Comparison of ENCODE assay signal across 8 mouse cellular contexts in the genomic region with DNA sequence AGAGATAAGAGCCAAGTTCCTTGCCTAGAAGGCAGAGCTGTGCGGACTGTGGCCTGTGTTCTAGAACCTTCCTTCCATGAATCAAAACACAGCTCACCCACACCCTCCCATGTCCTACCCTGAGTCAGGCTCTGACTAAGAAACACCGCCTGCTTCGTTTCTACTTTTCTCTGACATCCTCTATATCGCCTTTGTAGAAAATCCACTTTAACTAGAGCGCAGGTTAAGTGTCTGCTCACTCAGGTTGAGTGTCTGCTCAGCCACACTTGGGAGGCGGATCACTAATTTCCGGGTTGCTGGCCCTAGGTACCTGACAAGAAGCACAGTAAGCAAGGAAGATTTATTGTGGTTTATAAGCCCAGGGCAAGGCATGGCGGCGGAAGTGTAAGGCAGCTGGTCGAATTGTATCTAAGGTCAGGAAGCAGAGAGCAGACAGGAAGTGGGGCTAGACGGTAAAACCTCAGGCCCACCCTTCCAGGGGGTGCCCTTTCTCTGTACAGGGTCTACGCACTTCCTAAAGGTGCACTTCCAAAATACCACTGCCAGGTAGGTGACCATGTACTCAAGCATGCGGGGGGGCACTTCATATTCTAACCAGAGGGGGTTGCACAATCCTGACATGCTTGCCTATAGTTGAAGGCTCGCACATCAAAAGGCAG.
DNase-seq lines count a peak whose midpoint lies in the region; ATAC-seq lines count a peak whose summit lies in the region.

No protein-coding gene starts in this region.

- H3K4me3 ChIP-seq in hindbrain, embryonic 15.5 days = no peak overlapping the region
- no peak overlapping the region for H3K4me3 ChIP-seq in hindbrain, embryonic 12.5 days
- H3K4me3 ChIP-seq in embryonic facial prominence, embryonic 12.5 days = no peak overlapping the region
- H3K4me3 ChIP-seq in limb, embryonic 12.5 days (replicated peaks) = no peak overlapping the region

- H3K27me3 ChIP-seq in hindbrain, embryonic 15.5 days = no peaks in the 10 kb centered on the region
- no peaks in the 10 kb centered on the region for H3K27me3 ChIP-seq in hindbrain, embryonic 12.5 days
- no peaks in the 10 kb centered on the region for H3K27me3 ChIP-seq in embryonic facial prominence, embryonic 12.5 days
- H3K27me3 ChIP-seq in limb, embryonic 12.5 days = no peaks in the 10 kb centered on the region
- no peaks in the 10 kb centered on the region for H3K27me3 ChIP-seq in splenic B cell, adult 2 months (ENCODE audit: control insufficient read depth, insufficient read depth, low read length, poor library complexity, severe bottlenecking)

- ATAC-seq in hindbrain, embryonic 15.5 days (ENCODE audit: low FRiP score, low read depth) = peak; percentile 16; the same call in 1 of the 2 replicates
- no peak for ATAC-seq in hindbrain, embryonic 12.5 days (ENCODE audit: low FRiP score)
- 0 out of 2 replicates have a peak, but pooled peaks have one; percentile 15 for ATAC-seq in embryonic facial prominence, embryonic 12.5 days (ENCODE audit: insufficient number of reproducible peaks, insufficient read depth, low FRiP score, low TSS enrichment)
- peak; percentile 69; the same call in 1 of the 2 replicates for ATAC-seq in limb, embryonic 12.5 days (ENCODE audit: insufficient number of reproducible peaks, insufficient read depth, low FRiP score, low TSS enrichment, low read depth)

- peak; percentile 52 for DNase-seq in splenic B cell, adult 2 months (ENCODE audit: low read depth, low spot score)
- no peak for DNase-seq in layer of hippocampus, adult 9-10 months (ENCODE audit: low spot score)
- no peak for DNase-seq in cerebellum, postnatal 14 days
- no peak for DNase-seq in left cerebral cortex, postnatal 10 days (ENCODE audit: extremely low spot score in 1 of 2, low spot score in 2 of 2)

- WGBS in hindbrain, embryonic 15.5 days = 80% methylated on average over 14 of the region's 14 CpGs
- WGBS in hindbrain, embryonic 12.5 days = 79% methylated on average over 14 of the region's 14 CpGs
- 74% methylated on average over 14 of the region's 14 CpGs for WGBS in embryonic facial prominence, embryonic 12.5 days
- WGBS in limb, embryonic 12.5 days = 47% methylated on average over 14 of the region's 14 CpGs

- H3K9me3 ChIP-seq in hindbrain, embryonic 15.5 days = no peaks in the 10 kb centered on the region
- H3K9me3 ChIP-seq in hindbrain, embryonic 12.5 days (replicated peaks) = no peaks in the 10 kb centered on the region
- H3K9me3 ChIP-seq in embryonic facial prominence, embryonic 12.5 days = no peaks in the 10 kb centered on the region
- no peaks in the 10 kb centered on the region for H3K9me3 ChIP-seq in limb, embryonic 12.5 days

- peak overlapping the region; percentile 42 for H3K27ac ChIP-seq in hindbrain, embryonic 15.5 days (replicated peaks)
- H3K27ac ChIP-seq in hindbrain, embryonic 12.5 days = no peak overlapping the region
- H3K27ac ChIP-seq in embryonic facial prominence, embryonic 12.5 days = no peak overlapping the region
- no peak overlapping the region for H3K27ac ChIP-seq in limb, embryonic 12.5 days

- no peak overlapping the region for H3K9ac ChIP-seq in hindbrain, embryonic 15.5 days
- no peak overlapping the region for H3K9ac ChIP-seq in hindbrain, embryonic 12.5 days
- H3K9ac ChIP-seq in embryonic facial prominence, embryonic 12.5 days = no peak overlapping the region
- no peak overlapping the region for H3K9ac ChIP-seq in limb, embryonic 12.5 days (replicated peaks)

- peaks cover 4% of the 10 kb centered on the region; the same call in 1 of the 2 replicates for H3K4me1 ChIP-seq in hindbrain, embryonic 15.5 days (replicated peaks)
- no peaks in the 10 kb centered on the region for H3K4me1 ChIP-seq in hindbrain, embryonic 12.5 days
- H3K4me1 ChIP-seq in embryonic facial prominence, embryonic 12.5 days = no peaks in the 10 kb centered on the region
- H3K4me1 ChIP-seq in limb, embryonic 12.5 days (replicated peaks) = peaks cover 9% of the 10 kb centered on the region; the same call in 1 of the 2 replicates

- H3K36me3 ChIP-seq in hindbrain, embryonic 15.5 days = no peaks in the 10 kb centered on the region
- no peaks in the 10 kb centered on the region for H3K36me3 ChIP-seq in hindbrain, embryonic 12.5 days
- H3K36me3 ChIP-seq in embryonic facial prominence, embryonic 12.5 days = no peaks in the 10 kb centered on the region
- H3K36me3 ChIP-seq in limb, embryonic 12.5 days = no peaks in the 10 kb centered on the region
- no peaks in the 10 kb centered on the region for H3K36me3 ChIP-seq in splenic B cell, adult 2 months (ENCODE audit: control insufficient read depth, insufficient read depth, low read length, poor library complexity, severe bottlenecking)

- intact Hi-C loops in left cerebral cortex, postnatal 10 days (cut with DNase I) = loop anchor here (5.0 kb wide), 1 partner anchor 108 kb away; no protein-coding TSS in a partner anchor

- no peak overlapping the region for H3K4me2 ChIP-seq in hindbrain, embryonic 15.5 days
- no peak overlapping the region for H3K4me2 ChIP-seq in hindbrain, embryonic 12.5 days (replicated peaks)
- no peak overlapping the region for H3K4me2 ChIP-seq in embryonic facial prominence, embryonic 12.5 days (replicated peaks)
- no peak overlapping the region for H3K4me2 ChIP-seq in limb, embryonic 12.5 days
